Mouse (Mus musculus) B cell, adult 62 days (primary cell): ENCODE measurements around the gene Fam160a1. TPM values are rescaled to one million over a fixed set of nuclear protein-coding genes. Genes with fewer than 3 reads are reported as not detected.

Experiments used
- total RNA-seq: library from RNA; stranded (reverse); gene quantifications from 4 replicates; pipeline ENCODE4 v1.2.4, GENCODE M21; 2023

Gene Fam160a1
- total RNA-seq = 1.9 to 2.7 TPM (median 2.4 TPM) in 4 replicates

DNA sequence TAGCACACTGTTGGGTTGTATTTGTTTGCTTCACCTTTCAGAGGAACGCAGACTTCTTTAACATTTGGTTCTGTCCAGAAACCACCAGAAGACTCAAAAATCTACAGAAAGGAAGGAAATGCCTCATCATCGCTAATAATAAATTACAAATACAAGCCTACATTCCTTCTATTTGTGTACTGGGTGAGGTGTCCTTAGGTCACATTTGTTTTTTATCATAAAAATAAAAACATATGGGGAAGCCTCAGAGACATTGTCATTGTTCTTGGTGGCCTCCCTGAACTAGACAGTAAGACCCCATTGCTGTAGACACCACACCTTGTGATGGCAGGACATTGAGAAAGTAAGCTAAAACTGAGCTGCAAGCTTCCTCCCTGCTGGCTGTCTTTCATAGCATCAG lies at the start of gene Fam160a1:
Gene Fam160a1, minus strand, starts transcription at position 101 of the 400 bp plus-strand sequence.

Other genes starting within 250 kb of the Fam160a1 start
- 12.4 to 16.7 TPM (median 13.8 TPM) in 4 replicates for gene Gatb, start 243.2 kb downstream of the Fam160a1 start, total RNA-seq
- 1.0 to 1.8 TPM (median 1.4 TPM) in 4 replicates for gene Glt28d2, start 70.2 kb upstream of the Fam160a1 start, total RNA-seq
- 2.7 to 6.5 TPM (median 3.4 TPM) in 4 replicates for gene Gm37240, start 70.2 kb upstream of the Fam160a1 start, total RNA-seq
- 0.12 to 0.56 TPM (median 0.25 TPM) in 4 replicates for gene Sh3d19, start 153.8 kb upstream of the Fam160a1 start, total RNA-seq
- gene Prss48, start 185.2 kb upstream of the Fam160a1 start, total RNA-seq = not detected in 4 replicates